Mouse (Mus musculus) brain, embryonic 14.5 days (tissue): ENCODE measurements at regions not wholly inside any gene's neighbourhood (a gene's known extent, or its start where the extent isn't known, plus 50 kb on each side); places are given as distances from the start of the nearest gene placed in this dataset.

Source experiments
- CTCF ChIP-seq: fragments of 200-500 bp; IDR thresholded peaks from 2 replicates; pipeline ENCODE4 v1.5.1; 2012; ENCODE audit warnings: inconsistent platforms, mild to moderate bottlenecking, moderate library complexity, borderline replicate concordance; ENCODE audit not compliant: insufficient read depth, insufficient read length; ENCODE audit errors: extremely low read depth
- POLR2A ChIP-seq: fragments of 200-500 bp; IDR thresholded peaks from 2 replicates; pipeline ENCODE4 v1.6.1; 2012; ENCODE audit warnings: mild to moderate bottlenecking, inconsistent platforms, borderline replicate concordance; ENCODE audit not compliant: poor library complexity, insufficient read depth, insufficient read length, severe bottlenecking; ENCODE audit errors: extremely low read depth

DNA sequence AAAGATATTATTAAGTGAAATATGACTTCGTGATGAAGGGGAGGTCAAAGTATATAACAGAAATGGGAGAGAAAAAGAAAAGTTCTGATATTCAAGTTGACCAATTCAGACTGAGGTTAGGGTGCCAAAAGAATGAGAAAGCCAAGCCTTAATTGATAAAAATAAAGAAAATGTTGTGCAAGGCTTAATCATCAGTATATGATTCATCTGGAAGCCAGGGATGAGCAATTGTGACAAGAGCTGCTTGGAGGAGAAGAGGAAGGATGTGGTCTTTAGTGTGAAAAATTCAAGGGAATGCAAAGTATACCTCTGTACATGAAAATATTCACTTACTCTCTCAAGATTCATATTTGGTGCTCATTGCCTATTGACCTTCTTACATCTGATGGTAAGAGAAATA lies 129.7 kb upstream of the Rasa1 start:
- TF ChIP-seq CTCF (no peak), POLR2A (no peak)
